Mouse (Mus musculus): Measurements from ENCODE around the gene Hipk2. TPM values are rescaled to one million over a fixed set of nuclear protein-coding genes. Genes with fewer than 3 reads are reported as not detected.

Gene Hipk2
- polyA plus RNA-seq, 1 experiment from 2014 or later: 33.7 TPM

- no peak overlapping the region for H3K27ac ChIP-seq
Measured at GRCm38 (mm10) chr6:38900479-38901126, 24.6 kb upstream of the Hipk2 start.

GRCm38 (mm10) chr6:38900073-38900472 lies 24.1 kb upstream of the Hipk2 start:
- no peaks in the 10 kb centered on the region for H3K9me3 ChIP-seq (replicated peaks)
- ATAC-seq: no peak
- no peaks in the 10 kb centered on the region for H3K27me3 ChIP-seq
- no peak overlapping the region for H3K4me2 ChIP-seq
- peaks cover 4% of the 10 kb centered on the region; the same call in 1 of the 2 replicates for H3K4me1 ChIP-seq
- H3K4me3 ChIP-seq: no peak overlapping the region
- H3K9ac ChIP-seq: no peak overlapping the region
- H3K27ac ChIP-seq: no peak overlapping the region
- H3K36me3 ChIP-seq (ENCODE audit: poor library complexity, severe bottlenecking): no peaks in the 10 kb centered on the region
- 94% methylated on average over 4 of the region's 4 CpGs for WGBS

More at GRCm38 (mm10) chr6:38900479-38901126, 24.6 kb upstream of the Hipk2 start:
- H3K36me3 ChIP-seq (ENCODE audit: poor library complexity, severe bottlenecking): no peaks in the 10 kb centered on the region
- WGBS: 90% methylated on average over 4 of the region's 4 CpGs
- no peak for ATAC-seq
- no peak overlapping the region for H3K4me2 ChIP-seq
- H3K4me1 ChIP-seq: peaks cover 4% of the 10 kb centered on the region; the same call in 1 of the 2 replicates
- H3K4me3 ChIP-seq: no peak overlapping the region
- no peak overlapping the region for H3K9ac ChIP-seq
- no peaks in the 10 kb centered on the region for H3K9me3 ChIP-seq (replicated peaks)
- H3K27me3 ChIP-seq: no peaks in the 10 kb centered on the region

GRCm38 (mm10) chr6:38893615-38894014 lies 17.6 kb upstream of the Hipk2 start:
- H3K27ac ChIP-seq: no peak overlapping the region
- H3K4me2 ChIP-seq: no peak overlapping the region
- H3K27me3 ChIP-seq: no peaks in the 10 kb centered on the region
- H3K9me3 ChIP-seq (replicated peaks): no peaks in the 10 kb centered on the region
- WGBS: 90% methylated on average over 3 of the region's 3 CpGs
- no peaks in the 10 kb centered on the region for H3K36me3 ChIP-seq (ENCODE audit: poor library complexity, severe bottlenecking)
- H3K9ac ChIP-seq: no peak overlapping the region
- H3K4me3 ChIP-seq: no peak overlapping the region
- H3K4me1 ChIP-seq: peaks cover 4% of the 10 kb centered on the region; the same call in 1 of the 2 replicates
- ATAC-seq: no peak

- H3K4me3 ChIP-seq: no peak overlapping the region
- no peak overlapping the region for H3K27ac ChIP-seq
- H3K9ac ChIP-seq: no peak overlapping the region
- no peak overlapping the region for H3K4me2 ChIP-seq
- no peaks in the 10 kb centered on the region for H3K9me3 ChIP-seq (replicated peaks)
- WGBS: 73% methylated on average over 2 of the region's 2 CpGs
- H3K27me3 ChIP-seq: no peaks in the 10 kb centered on the region
- no peak for ATAC-seq
- H3K4me1 ChIP-seq: peaks cover 1% of the 10 kb centered on the region; the same call in 1 of the 2 replicates
- H3K36me3 ChIP-seq (ENCODE audit: poor library complexity, severe bottlenecking): no peaks in the 10 kb centered on the region
Measured at GRCm38 (mm10) chr6:38892017-38892416, 16.1 kb upstream of the Hipk2 start.

- WGBS: 82% methylated on average over 6 of the region's 6 CpGs
- Histone ChIP-seq H3K4me2 (no peak overlapping the region), H3K36me3 (ENCODE audit: poor library complexity, severe bottlenecking) (no peaks in the 10 kb centered on the region), H3K9me3 (replicated peaks) (no peaks in the 10 kb centered on the region), H3K4me3 (no peak overlapping the region), H3K4me1 (no peaks in the 10 kb centered on the region), H3K9ac (no peak overlapping the region), H3K27ac (no peak overlapping the region), H3K27me3 (no peaks in the 10 kb centered on the region)
- ATAC-seq: no peak
Measured at GRCm38 (mm10) chr6:38889156-38889555, 13.2 kb upstream of the Hipk2 start.

DNA sequence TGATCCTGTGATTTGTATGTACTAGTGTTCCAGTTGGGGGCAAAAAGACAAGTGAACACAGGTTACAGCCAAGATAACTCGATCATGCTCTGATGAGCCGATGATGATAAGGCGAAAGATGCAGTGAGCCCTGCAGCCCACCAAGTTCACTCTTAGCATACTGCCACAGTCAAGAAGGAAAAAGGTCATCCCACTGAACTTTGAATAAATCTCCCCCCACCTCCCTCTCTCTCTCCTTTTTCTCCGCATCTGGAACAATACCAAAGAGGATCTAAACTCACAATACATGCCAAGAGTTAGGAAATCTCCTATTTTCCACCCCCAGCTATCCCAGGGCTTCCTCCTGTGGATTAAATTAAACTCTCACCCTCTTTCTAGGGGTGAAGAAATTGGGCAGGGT lies 11.5 kb upstream of the Hipk2 start:
- no peaks in the 10 kb centered on the region for H3K36me3 ChIP-seq (ENCODE audit: poor library complexity, severe bottlenecking)
- H3K9ac ChIP-seq: no peak overlapping the region
- H3K27me3 ChIP-seq: no peaks in the 10 kb centered on the region
- 0 out of 2 replicates have a peak, but pooled peaks cover 7% of the 10 kb centered on the region for H3K4me1 ChIP-seq
- 88% methylated on average over 4 of the region's 4 CpGs for WGBS
- no peak overlapping the region for H3K4me2 ChIP-seq
- ATAC-seq: no peak
- H3K4me3 ChIP-seq: no peak overlapping the region
- H3K27ac ChIP-seq: no peak overlapping the region
- no peaks in the 10 kb centered on the region for H3K9me3 ChIP-seq (replicated peaks)

GRCm38 (mm10) chr6:38885132-38885531 lies 9.2 kb upstream of the Hipk2 start:
- ATAC-seq: no peak
- H3K27ac ChIP-seq: no peak overlapping the region
- no peak overlapping the region for H3K4me2 ChIP-seq
- WGBS: 72% methylated on average over 1 of the region's 1 CpGs
- H3K27me3 ChIP-seq: peaks cover 4% of the 10 kb centered on the region; the same call in 1 of the 2 replicates
- H3K4me1 ChIP-seq: 0 out of 2 replicates have a peak, but pooled peaks cover 7% of the 10 kb centered on the region
- no peaks in the 10 kb centered on the region for H3K36me3 ChIP-seq (ENCODE audit: poor library complexity, severe bottlenecking)
- no peaks in the 10 kb centered on the region for H3K9me3 ChIP-seq (replicated peaks)
- H3K9ac ChIP-seq: no peak overlapping the region
- no peak overlapping the region for H3K4me3 ChIP-seq

DNA sequence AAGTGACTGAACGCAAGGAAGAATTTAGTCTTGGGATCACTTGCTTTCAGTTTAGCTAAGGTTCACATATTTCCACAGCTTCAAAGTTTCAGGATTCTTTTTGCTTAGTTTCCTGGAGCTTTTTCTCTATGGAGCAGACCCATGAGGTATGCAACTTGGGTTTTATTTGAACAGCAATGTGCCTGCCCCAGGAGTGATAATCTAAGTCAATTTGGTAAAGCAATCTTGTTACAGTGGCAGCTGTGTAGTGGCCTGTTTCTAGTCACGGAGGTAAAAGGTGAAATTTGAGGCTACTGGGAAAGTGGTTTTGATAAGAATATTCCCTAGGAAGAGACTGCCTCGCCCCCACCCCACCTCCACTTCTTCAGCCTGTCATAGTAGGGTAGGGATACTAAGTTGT lies 8.5 kb upstream of the Hipk2 start:
- 77% methylated on average over 3 of the region's 3 CpGs for WGBS
- no peaks in the 10 kb centered on the region for H3K36me3 ChIP-seq (ENCODE audit: poor library complexity, severe bottlenecking)
- H3K4me1 ChIP-seq: 0 out of 2 replicates have a peak, but pooled peaks cover 7% of the 10 kb centered on the region
- H3K9me3 ChIP-seq (replicated peaks): no peaks in the 10 kb centered on the region
- no peak overlapping the region for H3K4me2 ChIP-seq
- no peak overlapping the region for H3K4me3 ChIP-seq
- no peak for ATAC-seq
- no peak overlapping the region for H3K9ac ChIP-seq
- peaks cover 4% of the 10 kb centered on the region; the same call in 1 of the 2 replicates for H3K27me3 ChIP-seq
- no peak overlapping the region for H3K27ac ChIP-seq

GRCm38 (mm10) chr6:38882728-38883171 lies 6.8 kb upstream of the Hipk2 start:
- H3K9ac ChIP-seq: no peak overlapping the region
- H3K27ac ChIP-seq: no peak overlapping the region
- H3K4me2 ChIP-seq: no peak overlapping the region
- no peak for ATAC-seq
- WGBS: 55% methylated on average over 6 of the region's 6 CpGs
- H3K4me1 ChIP-seq: 0 out of 2 replicates have a peak, but pooled peaks cover 7% of the 10 kb centered on the region
- no peaks in the 10 kb centered on the region for H3K9me3 ChIP-seq (replicated peaks)
- no peak overlapping the region for H3K4me3 ChIP-seq
- H3K27me3 ChIP-seq: peaks cover 6% of the 10 kb centered on the region
- no peaks in the 10 kb centered on the region for H3K36me3 ChIP-seq (ENCODE audit: poor library complexity, severe bottlenecking)

GRCm38 (mm10) chr6:38881975-38882374 lies 6.0 kb upstream of the Hipk2 start:
- 65% methylated on average over 6 of the region's 6 CpGs for WGBS
- no peak overlapping the region for H3K9ac ChIP-seq
- ATAC-seq: no peak
- H3K9me3 ChIP-seq (replicated peaks): no peaks in the 10 kb centered on the region
- H3K27ac ChIP-seq: no peak overlapping the region
- H3K4me3 ChIP-seq: no peak overlapping the region
- H3K4me1 ChIP-seq: peaks cover 10% of the 10 kb centered on the region; the same call in 1 of the 2 replicates
- no peak overlapping the region for H3K4me2 ChIP-seq
- H3K27me3 ChIP-seq: peaks cover 9% of the 10 kb centered on the region
- no peaks in the 10 kb centered on the region for H3K36me3 ChIP-seq (ENCODE audit: poor library complexity, severe bottlenecking)

DNA sequence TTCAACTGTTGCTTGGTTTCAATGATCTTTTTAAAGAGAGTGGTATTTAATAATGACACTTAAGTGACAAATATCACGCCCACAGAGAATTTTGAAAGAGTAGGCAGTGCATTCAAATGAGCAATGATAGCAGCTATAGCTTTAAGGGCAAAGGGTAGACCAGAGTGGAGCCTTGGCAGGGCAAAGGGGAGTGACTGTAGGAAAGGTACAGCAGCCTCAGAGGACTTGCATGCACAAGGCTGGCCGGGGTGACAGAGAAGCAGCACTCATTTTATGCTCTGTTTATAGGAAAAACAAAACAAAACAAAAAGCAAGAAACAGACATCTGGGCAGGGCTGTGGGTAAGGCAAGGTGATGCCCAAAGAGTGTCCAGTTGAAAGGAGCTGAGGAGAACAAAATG lies 5.5 kb upstream of the Hipk2 start:
- H3K36me3 ChIP-seq (ENCODE audit: poor library complexity, severe bottlenecking): no peaks in the 10 kb centered on the region
- H3K9ac ChIP-seq: no peak overlapping the region
- 73% methylated on average over 2 of the region's 2 CpGs for WGBS
- H3K4me2 ChIP-seq: no peak overlapping the region
- peaks cover 9% of the 10 kb centered on the region for H3K27me3 ChIP-seq
- H3K4me3 ChIP-seq: no peak overlapping the region
- H3K27ac ChIP-seq: no peak overlapping the region
- H3K9me3 ChIP-seq (replicated peaks): no peaks in the 10 kb centered on the region
- no peak for ATAC-seq
- H3K4me1 ChIP-seq: peaks cover 13% of the 10 kb centered on the region; the same call in 1 of the 2 replicates

DNA sequence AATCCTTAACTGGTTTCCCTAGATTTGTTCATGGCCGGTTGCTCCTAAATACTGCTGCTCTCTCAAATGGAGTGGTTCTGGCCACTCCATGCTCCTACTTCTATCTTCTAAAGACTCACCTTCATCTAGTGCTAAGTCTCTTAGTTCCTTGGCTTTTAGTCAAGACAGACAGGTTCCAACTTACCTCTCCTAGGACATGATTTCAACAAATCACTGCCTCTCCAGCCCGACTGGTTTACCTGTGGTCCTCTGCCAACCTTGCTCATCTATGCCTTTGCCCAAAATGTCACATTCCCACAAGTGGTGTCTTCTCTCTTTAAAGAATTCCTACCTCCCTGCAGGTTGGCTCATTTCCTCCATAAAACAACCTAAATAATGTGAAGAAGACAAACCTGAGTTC lies 1.7 kb upstream of the Hipk2 start:
- ATAC-seq: no peak
- H3K36me3 ChIP-seq (ENCODE audit: poor library complexity, severe bottlenecking): no peaks in the 10 kb centered on the region
- 91% methylated on average over 2 of the region's 2 CpGs for WGBS
- H3K4me3 ChIP-seq: no peak overlapping the region
- no peak overlapping the region for H3K9ac ChIP-seq
- H3K27me3 ChIP-seq: peaks cover 9% of the 10 kb centered on the region
- H3K4me2 ChIP-seq: no peak overlapping the region
- H3K4me1 ChIP-seq: peaks cover 18% of the 10 kb centered on the region
- no peaks in the 10 kb centered on the region for H3K9me3 ChIP-seq (replicated peaks)
- H3K27ac ChIP-seq: no peak overlapping the region
